Mouse (Mus musculus) T-cell, adult 2 months (primary cell): ENCODE results near the gene Ccdc63.

Source experiments
- DNase-seq: peaks from one replicate; pipeline ENCODE4 v3.0.0; 2022; ENCODE audit warnings: low spot score

Ccdc63 gene

GRCm38 (mm10) chr5:122116243-122116642 is 24.4 kb downstream of the Ccdc63 start:
- no peak for DNase-seq

- DNase-seq, result no peak
Measured at GRCm38 (mm10) chr5:122115266-122115763, 25.3 kb downstream of the Ccdc63 start.

GRCm38 (mm10) chr5:122114176-122114575 is 26.4 kb downstream of the Ccdc63 start:
- peak; percentile 61 for DNase-seq

GRCm38 (mm10) chr5:122113450-122113849 is 27.2 kb downstream of the Ccdc63 start:
- DNase-seq, result no peak

GRCm38 (mm10) chr5:122111933-122112248 is 28.7 kb downstream of the Ccdc63 start:
- DNase-seq, result no peak

GRCm38 (mm10) chr5:122111091-122111932 is 29.3 kb downstream of the Ccdc63 start:
- DNase-seq, result no peak

GRCm38 (mm10) chr5:122110625-122111024 is 30.0 kb downstream of the Ccdc63 start:
- DNase-seq, result no peak

GRCm38 (mm10) chr5:122109325-122110060 is 31.1 kb downstream of the Ccdc63 start:
- DNase-seq, result no peak

- no peak for DNase-seq
Measured at GRCm38 (mm10) chr5:122108104-122108503, 32.5 kb downstream of the Ccdc63 start.

- DNase-seq, result no peak
Measured at GRCm38 (mm10) chr5:122106212-122106611, 34.4 kb downstream of the Ccdc63 start.

- DNase-seq, result no peak
Measured at GRCm38 (mm10) chr5:122104981-122105380, 35.6 kb downstream of the Ccdc63 start.

- DNase-seq, result peak; percentile 52
Measured at GRCm38 (mm10) chr5:122104201-122104600, 36.4 kb downstream of the Ccdc63 start.

GRCm38 (mm10) chr5:122103075-122103474 is 37.5 kb downstream of the Ccdc63 start:
- DNase-seq, result no peak

GRCm38 (mm10) chr5:122102476-122103050 is 38.1 kb downstream of the Ccdc63 start:
- no peak for DNase-seq

- no peak for DNase-seq
Measured at GRCm38 (mm10) chr5:122094439-122094838, 46.2 kb downstream of the Ccdc63 start.

- no peak for DNase-seq
Measured at GRCm38 (mm10) chr5:122093734-122094133, 46.9 kb downstream of the Ccdc63 start.

- DNase-seq, result no peak
Measured at GRCm38 (mm10) chr5:122092794-122093193, 47.8 kb downstream of the Ccdc63 start.

GRCm38 (mm10) chr5:122091070-122091469 is 49.6 kb downstream of the Ccdc63 start:
- DNase-seq, result peak; percentile 46

GRCm38 (mm10) chr5:122089664-122090063 is 51.0 kb downstream of the Ccdc63 start:
- DNase-seq, result no peak

- peak; percentile 75 for DNase-seq
Measured at GRCm38 (mm10) chr5:122088917-122089316, 51.7 kb downstream of the Ccdc63 start.

- no peak for DNase-seq
Measured at GRCm38 (mm10) chr5:122086121-122086520, 54.5 kb downstream of the Ccdc63 start.

GRCm38 (mm10) chr5:122085291-122085690 is 55.3 kb downstream of the Ccdc63 start:
- DNase-seq, result no peak

GRCm38 (mm10) chr5:122084470-122084869 is 56.2 kb downstream of the Ccdc63 start:
- no peak for DNase-seq
